Mouse (Mus musculus) layer of hippocampus, adult 9-11 months (tissue): ENCODE results near the gene Cnot1.

ENCODE experiments used
- DNase-seq: peaks from one replicate; pipeline ENCODE4 v3.0.0; 2022

Gene Cnot1

DNA sequence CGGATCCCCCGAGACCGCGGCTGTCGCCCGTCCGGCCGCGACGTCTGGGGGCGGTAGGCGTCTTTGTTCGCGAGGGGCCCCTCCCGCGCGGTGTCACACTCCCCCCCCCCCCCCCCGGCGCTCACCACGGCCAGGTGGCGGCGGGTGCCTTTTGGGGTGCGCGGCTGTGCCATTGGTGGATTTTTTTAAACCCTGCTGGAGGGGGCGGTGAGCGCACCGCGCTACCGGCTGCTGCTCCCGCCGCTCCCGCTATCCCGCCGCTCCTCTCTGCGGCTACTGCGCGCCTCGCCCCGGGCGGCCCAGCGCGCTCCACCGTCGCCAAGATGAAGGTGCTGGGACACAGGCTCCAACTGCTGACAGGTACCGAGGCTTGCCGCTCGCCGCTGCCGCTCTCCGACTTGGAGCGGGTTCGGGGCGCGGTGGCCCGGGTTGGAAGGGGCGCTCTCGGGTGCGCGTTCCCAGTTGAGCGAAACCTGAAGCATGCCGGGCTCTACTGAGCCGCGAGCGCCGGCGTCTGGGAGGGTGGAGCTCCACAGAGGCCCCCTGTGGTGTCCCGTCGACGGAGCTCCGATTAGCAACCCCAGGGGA lies 129.1 kb downstream of the Cnot1 start:
- DNase-seq: peak; percentile 49

- DNase-seq: no peak
Observed at GRCm38 (mm10) chr8:95677591-95678023, 129.7 kb downstream of the Cnot1 start.

- DNase-seq: no peak
Observed at GRCm38 (mm10) chr8:95676631-95677030, 130.6 kb downstream of the Cnot1 start, which contains the start of gene Ndrg4. Ndrg4 (plus strand) TSS chr8:95676980.

DNA sequence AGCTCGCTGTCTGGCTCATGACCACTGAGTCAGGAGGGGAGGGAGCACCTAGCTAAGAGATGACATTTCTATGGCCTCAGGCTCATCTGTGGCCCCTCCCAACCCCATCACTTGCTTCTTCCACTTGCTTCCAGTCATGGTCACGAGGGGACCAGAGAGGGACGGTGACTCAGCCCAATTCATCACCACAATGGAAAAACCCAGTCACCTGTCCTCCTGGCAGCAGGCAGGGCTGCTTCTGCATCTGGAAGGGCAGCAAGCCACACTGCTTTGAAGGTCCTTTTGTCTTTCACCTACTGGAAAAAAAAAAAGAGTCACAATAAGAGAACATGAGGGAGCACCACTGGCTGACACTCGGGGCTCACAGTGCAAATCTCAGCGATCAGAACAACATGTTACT lies 134.5 kb downstream of the Cnot1 start:
- no peak for DNase-seq

GRCm38 (mm10) chr8:95671861-95672260 lies 135.4 kb downstream of the Cnot1 start:
- DNase-seq: peak; percentile 50

- no peak for DNase-seq
Observed at GRCm38 (mm10) chr8:95669967-95670366, 137.3 kb downstream of the Cnot1 start.
